Mouse (Mus musculus): Measurements from ENCODE around the gene Ankrd34b. TPM values are rescaled to one million over a fixed set of nuclear protein-coding genes. Genes with fewer than 3 reads are reported as not detected.

The Ankrd34b gene
- polyA plus RNA-seq, 1 experiment from 2014 or later = 0.10 TPM

DNA sequence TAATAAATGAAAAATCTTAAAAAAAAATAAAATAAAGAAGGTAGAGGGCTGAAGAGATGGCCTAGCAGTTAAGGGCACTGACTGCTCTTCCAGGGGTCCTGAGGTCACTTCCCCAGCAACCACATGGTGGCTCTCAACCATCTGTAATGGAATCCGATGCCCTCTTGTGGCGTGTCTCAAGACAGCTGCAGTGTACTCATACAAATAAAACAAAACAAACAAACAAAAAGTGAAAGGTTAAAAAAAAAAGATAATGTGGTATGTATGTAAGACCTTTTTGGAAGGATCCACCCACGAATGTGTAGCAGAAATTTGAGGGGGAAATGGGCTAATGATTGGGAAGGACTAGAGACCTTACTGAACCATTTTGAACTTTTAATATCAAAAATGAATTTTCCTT, 57.7 kb downstream of the Ankrd34b start:
- no peaks in the 10 kb centered on the region for H3K36me3 ChIP-seq (ENCODE audit: control insufficient read depth, insufficient read depth, low read length)
- peak overlapping the region; percentile 59 for H3K4me2 ChIP-seq (ENCODE audit: low read depth, low read length)
- H3K9ac ChIP-seq (ENCODE audit: low read depth, low read length) = peak overlapping the region; percentile 51
- H3K27me3 ChIP-seq (replicated peaks; ENCODE audit: control insufficient read depth, insufficient read depth, low read length) = no peaks in the 10 kb centered on the region
- H3K4me3 ChIP-seq (ENCODE audit: low read length) = peak overlapping the region; percentile 56
- H3K4me1 ChIP-seq (ENCODE audit: control insufficient read depth, insufficient read depth, low read length) = no peaks in the 10 kb centered on the region
- peak; percentile 69 for ATAC-seq
- no peak overlapping the region for H3K27ac ChIP-seq (ENCODE audit: low read length)
- no peaks in the 10 kb centered on the region for H3K9me3 ChIP-seq (ENCODE audit: control insufficient read depth, low read length)
- 7% methylated on average over 3 of the region's 3 CpGs for whole genome bisulfite sequencing

DNA sequence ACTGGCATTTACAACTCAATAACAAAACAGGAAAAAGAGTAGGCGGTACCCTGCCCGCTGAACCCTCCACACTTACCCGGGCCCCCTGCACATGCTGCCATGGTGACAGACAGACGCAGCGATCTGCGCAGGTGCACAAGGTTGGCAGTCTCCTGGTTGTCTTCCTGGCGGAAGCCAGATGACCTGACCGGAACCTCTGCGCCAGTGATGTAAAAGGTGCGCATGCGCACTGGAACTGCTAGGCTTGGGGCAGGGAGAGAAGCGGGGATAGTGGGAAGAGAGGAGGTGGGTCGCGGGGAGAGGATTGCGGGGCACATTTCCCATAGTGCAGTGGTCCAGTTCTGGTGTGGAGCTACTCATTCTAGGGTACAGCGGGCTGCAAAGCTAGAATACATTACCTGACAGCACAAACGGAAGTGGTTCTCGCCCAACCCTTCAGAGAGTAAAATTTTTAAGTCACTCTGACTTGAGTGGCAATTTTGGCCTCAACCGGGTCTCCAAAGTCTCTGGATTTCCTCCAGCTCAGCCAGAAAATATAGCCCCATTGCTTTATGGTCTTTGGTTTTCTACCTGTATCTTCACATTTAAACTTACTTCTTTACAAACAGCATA, 58.3 kb downstream of the Ankrd34b start, which contains the start of gene Fam151b:
Gene Fam151b, minus strand, starts transcription at position 164 of the 612 bp plus-strand sequence.
- Histone ChIP-seq H3K27ac (ENCODE audit: low read length) (0 out of 2 replicates have a peak within 1 kb of the TSS, but pooled peaks have one; percentile 6), H3K4me1 (ENCODE audit: control insufficient read depth, insufficient read depth, low read length) (no peaks in the 10 kb centered on the region), H3K4me2 (ENCODE audit: low read depth, low read length) (peak within 1 kb of the TSS; percentile 59), H3K36me3 (ENCODE audit: control insufficient read depth, insufficient read depth, low read length) (no peaks in the 10 kb centered on the region), H3K9ac (ENCODE audit: low read depth, low read length) (peak within 1 kb of the TSS; percentile 51), H3K4me3 (ENCODE audit: low read length) (peak within 1 kb of the TSS; percentile 56), H3K27me3 (replicated peaks; ENCODE audit: control insufficient read depth, insufficient read depth, low read length) (no peaks in the 10 kb centered on the region), H3K9me3 (ENCODE audit: control insufficient read depth, low read length) (no peaks in the 10 kb centered on the region)
- ATAC-seq = peak; percentile 100
- 6% methylated on average over 19 of the region's 19 CpGs for WGBS

DNA sequence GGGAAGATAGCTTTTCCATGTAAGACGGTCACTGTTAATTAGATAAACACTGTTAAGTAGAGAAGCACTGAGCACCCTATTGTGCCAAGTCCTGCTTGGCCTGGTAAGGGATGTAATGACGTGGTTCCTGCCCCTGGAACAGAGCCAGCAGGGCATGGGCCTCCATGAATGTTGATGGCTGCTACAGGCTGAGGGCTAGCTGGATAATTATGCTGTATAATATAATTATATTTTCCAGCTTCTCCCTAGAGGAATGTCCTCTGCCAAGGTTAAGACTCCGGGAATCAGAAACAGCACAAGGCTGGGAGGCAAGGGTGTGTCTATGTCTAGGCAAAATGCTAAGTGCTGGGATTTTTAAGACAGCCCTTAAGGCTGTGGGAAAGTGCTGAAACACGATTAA, 65.1 kb downstream of the Ankrd34b start:
- WGBS = 75% methylated on average over 4 of the region's 4 CpGs
- peak; percentile 70 for ATAC-seq

More for the DNA sequence above, 65.1 kb downstream of the Ankrd34b start:
- H3K4me1 ChIP-seq (ENCODE audit: control insufficient read depth, insufficient read depth, low read length) = no peaks in the 10 kb centered on the region
- no peaks in the 10 kb centered on the region for H3K36me3 ChIP-seq (ENCODE audit: control insufficient read depth, insufficient read depth, low read length)
- H3K27ac ChIP-seq (ENCODE audit: low read length) = no peak overlapping the region
- no peaks in the 10 kb centered on the region for H3K9me3 ChIP-seq (ENCODE audit: control insufficient read depth, low read length)
- H3K4me3 ChIP-seq (ENCODE audit: low read length) = no peak overlapping the region
- no peaks in the 10 kb centered on the region for H3K27me3 ChIP-seq (replicated peaks; ENCODE audit: control insufficient read depth, insufficient read depth, low read length)
- H3K9ac ChIP-seq (ENCODE audit: low read depth, low read length) = no peak overlapping the region
- H3K4me2 ChIP-seq (ENCODE audit: low read depth, low read length) = no peak overlapping the region

Other genes starting within 250 kb of the Ankrd34b start
- gene Gm20379, start 119.9 kb upstream of the Ankrd34b start, polyA plus RNA-seq (2015; fragmentation: Nextera tagmentation; extraction: Ambion mirVana) = 0.40 and 0.65 TPM in 2 replicates
- 15.8 and 17.8 TPM in 2 replicates for gene Dhfr, start 71.2 kb upstream of the Ankrd34b start, polyA plus RNA-seq (2015; fragmentation: Nextera tagmentation; extraction: Ambion mirVana)
- 16.4 and 17.1 TPM in 2 replicates for gene Msh3, start 70.9 kb upstream of the Ankrd34b start, polyA plus RNA-seq (2015; fragmentation: Nextera tagmentation; extraction: Ambion mirVana)
- not detected in 2 replicates for gene Fam151b, start 58.1 kb downstream of the Ankrd34b start, polyA plus RNA-seq (2015; fragmentation: Nextera tagmentation; extraction: Ambion mirVana)
- gene Zfyve16, start 105.0 kb downstream of the Ankrd34b start, polyA plus RNA-seq (2015; fragmentation: Nextera tagmentation; extraction: Ambion mirVana) = 5.5 and 6.3 TPM in 2 replicates
- not detected in 2 replicates for gene Spz1, start 150.3 kb downstream of the Ankrd34b start, polyA plus RNA-seq (2015; fragmentation: Nextera tagmentation; extraction: Ambion mirVana)
- 18.0 and 18.9 TPM in 2 replicates for gene Serinc5, start 185.2 kb downstream of the Ankrd34b start, polyA plus RNA-seq (2015; fragmentation: Nextera tagmentation; extraction: Ambion mirVana)